Mouse (Mus musculus): ENCODE measurements at regions not wholly inside any gene's neighbourhood (a gene's known extent, or its start where the extent isn't known, plus 50 kb on each side); places are given as distances from the start of the nearest gene placed in this dataset.
A peak's percentile ranks its signal among the peaks of the same experiment; 100 is the strongest.

- no peak for DNase-seq (ENCODE audit: low read depth)
- TF ChIP-seq POLR2A (IDR thresholded peaks at IDR 0.05; ENCODE audit: borderline replicate concordance, extremely low read depth, insufficient read depth, insufficient read length, poor library complexity, severe bottlenecking) (no peak), CTCF (IDR thresholded peaks at IDR 0.05; ENCODE audit: borderline replicate concordance, extremely low read depth, insufficient read depth, insufficient read length) (no peak)
These were observed 204.4 kb downstream of the 1190002N15Rik start for GRCm38 (mm10) chr9:94333450-94333849.

DNA sequence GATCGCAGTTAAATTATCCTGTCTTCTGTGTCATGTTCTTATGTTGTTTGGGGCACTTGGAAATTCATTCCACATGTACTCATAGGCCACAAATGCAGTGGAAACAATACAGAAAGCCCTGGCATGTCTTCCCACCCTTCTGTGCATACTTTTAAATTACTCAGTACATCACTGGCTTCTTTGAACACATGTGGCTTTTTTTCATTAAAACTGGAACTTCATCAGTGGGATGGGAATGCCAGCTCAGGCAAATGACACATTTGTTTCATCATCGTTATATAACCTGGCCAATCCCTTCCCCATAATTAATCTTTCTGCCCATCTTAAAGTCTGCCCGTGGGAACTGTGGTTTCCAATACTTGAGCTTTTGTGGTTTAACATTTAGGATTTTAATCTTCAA, 214.9 kb downstream of the 1190002N15Rik start:
- no peak for TF ChIP-seq POLR2A (IDR thresholded peaks at IDR 0.05; ENCODE audit: borderline replicate concordance, extremely low read depth, insufficient read depth, insufficient read length, poor library complexity, severe bottlenecking)
- no peak for TF ChIP-seq CTCF (IDR thresholded peaks at IDR 0.05; ENCODE audit: borderline replicate concordance, extremely low read depth, insufficient read depth, insufficient read length)

DNA sequence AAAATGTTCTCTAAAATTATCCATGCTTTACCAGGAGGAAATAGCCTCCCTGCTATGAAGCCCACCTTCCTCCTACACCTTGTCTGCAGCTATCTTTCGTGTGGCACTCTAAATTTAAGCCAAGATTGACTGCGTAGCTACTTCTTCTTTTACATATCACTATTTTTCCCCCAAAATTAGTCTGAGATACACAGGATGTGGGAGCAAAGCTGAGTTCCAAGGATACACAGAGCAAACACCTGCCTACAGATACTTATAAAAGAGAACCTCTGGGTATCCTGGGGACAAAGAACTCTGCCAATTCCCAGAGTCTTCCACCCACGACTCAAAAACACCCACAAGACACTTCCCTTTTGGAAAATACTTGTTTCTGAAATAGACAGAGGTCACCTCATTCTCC, 235.3 kb downstream of the 1190002N15Rik start:
- DNase-seq (ENCODE audit: low read depth): no peak
- TF ChIP-seq POLR2A (IDR thresholded peaks at IDR 0.05; ENCODE audit: borderline replicate concordance, extremely low read depth, insufficient read depth, insufficient read length, poor library complexity, severe bottlenecking): no peak
- TF ChIP-seq CTCF (IDR thresholded peaks at IDR 0.05; ENCODE audit: borderline replicate concordance, extremely low read depth, insufficient read depth, insufficient read length): no peak

More for the DNA sequence above, 214.9 kb downstream of the 1190002N15Rik start:
- no peak for DNase-seq (ENCODE audit: low read depth)

GRCm38 (mm10) chr9:94301896-94302295, 236.0 kb downstream of the 1190002N15Rik start:
- no peak for TF ChIP-seq CTCF (IDR thresholded peaks at IDR 0.05; ENCODE audit: borderline replicate concordance, extremely low read depth, insufficient read depth, insufficient read length)
- no peak for TF ChIP-seq POLR2A (IDR thresholded peaks at IDR 0.05; ENCODE audit: borderline replicate concordance, extremely low read depth, insufficient read depth, insufficient read length, poor library complexity, severe bottlenecking)

GRCm38 (mm10) chr9:94295431-94295830, 242.4 kb downstream of the 1190002N15Rik start:
- no peak for DNase-seq (ENCODE audit: low read depth)
- TF ChIP-seq POLR2A (IDR thresholded peaks at IDR 0.05; ENCODE audit: borderline replicate concordance, extremely low read depth, insufficient read depth, insufficient read length, poor library complexity, severe bottlenecking) (no peak), CTCF (IDR thresholded peaks at IDR 0.05; ENCODE audit: borderline replicate concordance, extremely low read depth, insufficient read depth, insufficient read length) (no peak)

More at GRCm38 (mm10) chr9:94301896-94302295, 236.0 kb downstream of the 1190002N15Rik start:
- peak; percentile 10 for DNase-seq (ENCODE audit: low read depth)

- DNase-seq (ENCODE audit: low read depth): no peak
- TF ChIP-seq POLR2A (IDR thresholded peaks at IDR 0.05; ENCODE audit: borderline replicate concordance, extremely low read depth, insufficient read depth, insufficient read length, poor library complexity, severe bottlenecking): no peak
These were observed 245.7 kb downstream of the 1190002N15Rik start for GRCm38 (mm10) chr9:94292147-94292546.

DNA sequence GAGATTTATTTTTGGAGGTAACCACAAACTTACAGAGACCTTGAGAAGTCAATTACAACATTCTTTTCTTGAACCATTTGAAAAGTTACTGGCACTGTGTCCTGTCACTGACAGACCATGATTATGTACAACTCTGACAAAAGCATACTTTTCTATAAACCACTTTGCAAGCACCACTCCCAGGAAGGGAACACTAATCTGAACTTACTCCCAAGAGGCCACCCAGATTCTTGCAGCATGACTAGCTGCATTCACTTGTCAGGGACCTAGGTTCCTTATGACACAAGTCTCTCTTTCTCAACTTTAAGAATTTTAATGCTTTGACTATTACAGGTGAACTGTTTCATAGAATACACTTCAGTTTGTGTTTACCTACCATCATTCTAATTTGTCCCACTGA, 248.3 kb downstream of the 1190002N15Rik start:
- no peak for DNase-seq (ENCODE audit: low read depth)
- TF ChIP-seq CTCF (IDR thresholded peaks at IDR 0.05; ENCODE audit: borderline replicate concordance, extremely low read depth, insufficient read depth, insufficient read length) (no peak), POLR2A (IDR thresholded peaks at IDR 0.05; ENCODE audit: borderline replicate concordance, extremely low read depth, insufficient read depth, insufficient read length, poor library complexity, severe bottlenecking) (no peak)

DNA sequence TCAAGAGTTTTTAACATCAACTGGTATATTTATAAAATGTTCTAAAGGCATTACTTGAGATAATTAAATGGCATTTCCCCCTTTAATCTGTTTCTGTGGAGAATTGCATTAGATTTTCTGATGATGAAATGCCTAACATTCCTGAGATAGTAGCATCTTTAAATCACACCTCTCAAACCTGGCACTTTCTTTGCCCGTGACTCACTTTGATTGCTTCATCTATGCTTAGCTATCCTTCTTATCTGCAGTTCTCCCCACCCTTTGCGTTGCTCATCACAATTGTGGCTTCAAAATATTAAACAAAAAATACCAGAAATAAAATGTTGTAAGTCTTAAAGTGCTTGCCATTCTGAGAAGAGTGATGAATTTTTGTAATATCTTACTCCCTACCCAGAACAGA, 250.3 kb downstream of the 1190002N15Rik start:
- TF ChIP-seq CTCF (IDR thresholded peaks at IDR 0.05; ENCODE audit: borderline replicate concordance, extremely low read depth, insufficient read depth, insufficient read length) (no peak), POLR2A (IDR thresholded peaks at IDR 0.05; ENCODE audit: borderline replicate concordance, extremely low read depth, insufficient read depth, insufficient read length, poor library complexity, severe bottlenecking) (no peak)
- DNase-seq (ENCODE audit: low read depth): no peak

DNA sequence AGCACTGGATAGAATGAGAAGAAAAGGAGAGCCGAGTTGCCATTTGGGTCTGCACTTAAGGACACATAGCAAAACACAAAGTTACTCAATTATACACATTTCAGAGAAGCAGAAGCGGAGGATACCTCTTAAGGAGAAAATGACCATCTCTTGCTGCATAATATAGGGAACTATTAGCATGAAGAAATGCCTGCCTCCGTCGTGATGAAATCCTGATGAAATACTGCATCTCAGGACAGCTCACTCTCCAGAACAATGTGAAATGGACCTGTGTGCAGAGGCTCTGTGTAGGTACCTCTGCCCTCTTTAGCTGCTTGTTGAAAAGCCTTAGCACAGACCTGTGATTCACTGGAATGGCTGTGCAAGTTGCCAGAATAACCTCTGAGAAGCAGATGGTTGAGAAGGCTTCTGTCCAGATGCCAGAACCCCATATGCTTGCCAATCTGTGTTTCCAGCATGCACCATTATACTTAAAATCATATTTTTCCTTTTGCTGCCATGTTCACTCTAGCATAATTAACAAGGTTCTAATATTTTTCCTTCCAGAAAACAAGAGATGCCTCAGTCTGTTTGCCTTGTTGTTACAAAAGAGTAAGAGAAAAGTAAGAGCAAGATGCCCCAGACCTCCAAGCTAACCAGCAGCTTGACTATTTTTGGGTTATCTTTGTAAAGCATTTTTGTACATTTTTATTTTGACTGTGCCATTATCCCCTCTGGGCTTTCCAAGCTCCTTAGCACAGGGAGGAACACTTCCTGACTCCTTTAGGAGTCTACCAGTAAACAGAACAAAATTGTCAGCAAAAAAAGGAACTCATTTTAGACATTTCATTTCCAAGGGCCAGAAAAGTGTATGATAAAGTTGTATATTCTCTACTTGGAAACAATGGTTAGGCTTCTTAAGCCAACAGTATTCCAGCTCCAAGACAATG, 259.0 kb downstream of the 1190002N15Rik start:
- DNase-seq (ENCODE audit: low read depth): peak; percentile 87
- TF ChIP-seq POLR2A (IDR thresholded peaks at IDR 0.05; ENCODE audit: borderline replicate concordance, extremely low read depth, insufficient read depth, insufficient read length, poor library complexity, severe bottlenecking): no peak
- TF ChIP-seq CTCF (IDR thresholded peaks at IDR 0.05; ENCODE audit: borderline replicate concordance, extremely low read depth, insufficient read depth, insufficient read length): no peak

GRCm38 (mm10) chr9:94277096-94277495, 260.8 kb downstream of the 1190002N15Rik start:
- no peak for DNase-seq (ENCODE audit: low read depth)
- TF ChIP-seq CTCF (IDR thresholded peaks at IDR 0.05; ENCODE audit: borderline replicate concordance, extremely low read depth, insufficient read depth, insufficient read length) (no peak), POLR2A (IDR thresholded peaks at IDR 0.05; ENCODE audit: borderline replicate concordance, extremely low read depth, insufficient read depth, insufficient read length, poor library complexity, severe bottlenecking) (no peak)

DNA sequence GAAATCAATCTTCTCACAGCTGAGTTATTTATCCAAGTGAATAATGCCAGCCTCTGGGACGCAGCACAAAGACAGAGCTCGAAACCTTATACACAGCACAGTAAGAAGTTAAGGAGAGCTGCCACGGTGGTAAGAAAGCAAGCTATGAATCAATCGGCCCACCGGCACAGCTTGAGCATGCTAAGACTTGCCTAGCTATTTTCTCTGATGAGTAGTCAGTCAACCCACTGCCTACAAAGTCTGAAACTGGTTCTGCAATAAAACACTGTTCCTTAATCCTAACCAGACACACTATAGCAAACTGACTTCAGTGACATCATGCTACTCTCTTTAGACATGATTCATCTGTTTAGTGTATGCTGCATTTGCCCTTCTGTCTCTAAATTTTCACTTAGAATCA, 268.7 kb downstream of the 1190002N15Rik start:
- TF ChIP-seq POLR2A (IDR thresholded peaks at IDR 0.05; ENCODE audit: borderline replicate concordance, extremely low read depth, insufficient read depth, insufficient read length, poor library complexity, severe bottlenecking) (no peak), CTCF (IDR thresholded peaks at IDR 0.05; ENCODE audit: borderline replicate concordance, extremely low read depth, insufficient read depth, insufficient read length) (no peak)
- no peak for DNase-seq (ENCODE audit: low read depth)

DNA sequence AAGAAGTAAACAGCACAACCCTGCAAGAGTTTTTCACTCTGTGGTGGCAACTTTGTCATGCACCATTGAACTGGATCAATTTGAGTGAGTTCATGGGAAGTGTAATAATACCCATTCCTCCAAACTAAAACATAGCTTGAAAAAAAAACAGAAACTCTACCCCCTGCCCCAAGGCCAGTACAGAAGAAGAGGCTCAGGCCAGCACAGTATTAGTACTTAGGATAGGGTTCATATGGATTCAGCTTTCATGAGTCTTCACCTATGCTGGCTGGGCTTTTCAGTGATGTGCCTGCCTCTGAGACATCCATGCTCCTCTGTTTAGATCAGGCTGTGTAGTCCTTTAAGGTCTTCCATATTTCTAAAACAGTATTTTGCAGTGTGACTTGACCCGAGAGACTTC, 270.6 kb downstream of the 1190002N15Rik start:
- TF ChIP-seq POLR2A (IDR thresholded peaks at IDR 0.05; ENCODE audit: borderline replicate concordance, extremely low read depth, insufficient read depth, insufficient read length, poor library complexity, severe bottlenecking): no peak
- no peak for TF ChIP-seq CTCF (IDR thresholded peaks at IDR 0.05; ENCODE audit: borderline replicate concordance, extremely low read depth, insufficient read depth, insufficient read length)
- DNase-seq (ENCODE audit: low read depth): no peak
